Mouse (Mus musculus) kidney, adult 2 months (tissue): ENCODE measurements around the gene Lamtor1.
A peak's percentile ranks its signal among the peaks of the same experiment; 100 is the strongest.

Experiments
- CTCF ChIP-seq: fragments of 200-500 bp; conservative IDR thresholded peaks from 2 replicates; pipeline ENCODE4 v1.5.1; 2011; ENCODE audit warnings: low read depth, mild to moderate bottlenecking, control low read depth, low read length, moderate library complexity, mixed read lengths; ENCODE audit not compliant: insufficient read depth, insufficient read length
- POLR2A ChIP-seq: fragments of 200-500 bp; IDR thresholded peaks from one replicate; pipeline ENCODE4 v1.6.1; 2011; ENCODE audit warnings: low read depth, low read length, control low read depth

DNA sequence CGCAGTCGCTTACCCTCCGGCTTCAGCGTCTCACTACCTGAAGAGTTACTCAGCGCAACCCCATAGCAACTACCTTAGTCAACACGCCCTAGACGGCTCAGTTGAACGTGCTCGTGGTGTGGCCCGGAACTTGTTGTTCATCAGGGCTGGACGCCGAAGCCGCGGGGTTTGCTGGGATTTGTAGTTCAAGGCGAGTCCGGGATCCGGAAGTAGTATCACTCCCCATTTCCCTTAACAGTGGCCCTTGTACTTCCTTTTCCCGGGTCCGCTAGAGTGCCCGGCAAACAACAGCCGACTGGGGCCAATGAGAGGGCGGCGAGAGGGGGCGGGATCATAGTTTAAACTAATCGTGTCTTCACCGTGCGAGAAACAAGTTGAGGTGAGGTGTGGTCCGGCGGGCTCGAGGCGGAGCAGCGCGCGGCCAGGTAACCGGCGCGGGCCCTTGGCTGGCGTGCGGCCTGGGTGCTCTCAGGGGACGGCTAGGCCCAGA is 28.1 kb downstream of the Lamtor1 start, which contains the start of the genes Lrrc51 and Numa1:
- TF ChIP-seq CTCF (no peak), POLR2A (peak; percentile 44)
